Mouse (Mus musculus) thymus, adult 2 months (tissue): ENCODE results near the gene Tedc1. TPM values are rescaled to one million over a fixed set of nuclear protein-coding genes. Genes with fewer than 3 reads are reported as not detected.

Experiments
- DNase-seq: peaks from one replicate; pipeline ENCODE4 v3.0.0; 2021
- H3K27ac ChIP-seq: fragments of 200-500 bp; 2 replicates; pipeline ENCODE4 v1.5.1; 2012; ENCODE audit warnings: low read length, control low read depth; ENCODE audit not compliant: control insufficient read depth, insufficient read depth
- H3K27me3 ChIP-seq: fragments of 200-500 bp; 2 replicates; pipeline ENCODE4 v1.6.1; 2012; ENCODE audit warnings: mild to moderate bottlenecking, low read length, moderate library complexity, mixed read lengths; ENCODE audit not compliant: control insufficient read depth, insufficient read depth
- H3K36me3 ChIP-seq: fragments of 200-500 bp; 2 replicates; pipeline ENCODE4 v1.6.1; 2012; ENCODE audit warnings: mild to moderate bottlenecking, low read length, moderate library complexity; ENCODE audit not compliant: control insufficient read depth, insufficient read depth
- H3K4me1 ChIP-seq: fragments of 200-500 bp; replicated peaks from 2 replicates; pipeline ENCODE4 v1.6.1; 2012; ENCODE audit warnings: low read length; ENCODE audit not compliant: control insufficient read depth, insufficient read depth
- H3K4me3 ChIP-seq: fragments of 200-500 bp; 2 replicates; pipeline ENCODE4 v1.5.1; 2012; ENCODE audit warnings: mild to moderate bottlenecking, low read length, control low read depth, moderate library complexity; ENCODE audit not compliant: control insufficient read depth, insufficient read depth
- CTCF ChIP-seq: fragments of 200-500 bp; IDR thresholded peaks from 2 replicates; pipeline ENCODE4 v1.5.1; 2012; ENCODE audit warnings: mild to moderate bottlenecking, control low read depth, low read length, moderate library complexity, borderline replicate concordance; ENCODE audit not compliant: control insufficient read depth, poor library complexity, insufficient read depth; ENCODE audit errors: extremely low read depth
- POLR2A ChIP-seq: fragments of 200-500 bp; IDR thresholded peaks from 2 replicates; pipeline ENCODE4 v1.6.1; 2012; ENCODE audit warnings: mild to moderate bottlenecking, low read length, control low read depth, moderate library complexity; ENCODE audit not compliant: control insufficient read depth, poor library complexity, insufficient read depth; ENCODE audit errors: extremely low read depth
- WGBS: fragments of 180-500 bp; shearing (Covaris S2); methylation state at CpG from one replicate; pipeline ENCODE4 v1.1.7; 2018; 5-methylcytosine and 5-hydroxymethylcytosine counted together
- polyA plus RNA-seq: library from polyadenylated mRNA; depleted of rRNA; stranded (reverse); fragments of >200 nt; gene quantifications from 2 replicates; pipeline ENCODE4 v1.2.3, GENCODE M21; 2012

The Tedc1 gene
- polyA plus RNA-seq, 1 experiment: 96.2 TPM

GRCm38 (mm10) chr12:113184945-113185344 is 28.7 kb downstream of the Tedc1 start:
- no peak for DNase-seq
- 63% methylated on average over 5 of the region's 5 CpGs for WGBS

GRCm38 (mm10) chr12:113185442-113186291 is 29.4 kb downstream of the Tedc1 start, which contains the start of gene Tmem121:
TSS of gene Tmem121 (plus strand) at chr12:113185930.
- H3K4me1 ChIP-seq: peaks cover 35% of the 10 kb centered on the region
- DNase-seq: no peak
- H3K27ac ChIP-seq: no peak within 1 kb of the TSS; the same call in 1 of the 2 replicates
- TF ChIP-seq POLR2A (no peak), CTCF (no peak)
- H3K4me3 ChIP-seq: peak within 1 kb of the TSS; percentile 53
- H3K36me3 ChIP-seq: no peaks in the 10 kb centered on the region
- H3K27me3 ChIP-seq: no peaks in the 10 kb centered on the region
- 7% methylated on average over 62 of the region's 63 CpGs for WGBS

More at GRCm38 (mm10) chr12:113184945-113185344, 28.7 kb downstream of the Tedc1 start:
- H3K27ac ChIP-seq: no peak overlapping the region; the same call in 1 of the 2 replicates
- H3K4me3 ChIP-seq: no peak overlapping the region
- TF ChIP-seq CTCF (no peak), POLR2A (no peak)
- H3K27me3 ChIP-seq: no peaks in the 10 kb centered on the region
- H3K36me3 ChIP-seq: no peaks in the 10 kb centered on the region
- peaks cover 35% of the 10 kb centered on the region for H3K4me1 ChIP-seq

GRCm38 (mm10) chr12:113186326-113187010 is 30.2 kb downstream of the Tedc1 start:
- Histone ChIP-seq H3K4me3 (peak overlapping the region; percentile 53), H3K4me1 (peaks cover 35% of the 10 kb centered on the region), H3K27me3 (no peaks in the 10 kb centered on the region), H3K36me3 (no peaks in the 10 kb centered on the region), H3K27ac (no peak overlapping the region)
- 30% methylated on average over 12 of the region's 12 CpGs for WGBS
- TF ChIP-seq CTCF: no peak
- TF ChIP-seq POLR2A: no peak
- no peak for DNase-seq

- Histone ChIP-seq H3K4me1 (peaks cover 35% of the 10 kb centered on the region), H3K27ac (no peak overlapping the region), H3K27me3 (no peaks in the 10 kb centered on the region), H3K4me3 (no peak overlapping the region), H3K36me3 (no peaks in the 10 kb centered on the region)
- TF ChIP-seq CTCF (no peak), POLR2A (no peak)
- DNase-seq: no peak
- 15% methylated on average over 4 of the region's 4 CpGs for WGBS
Measured at GRCm38 (mm10) chr12:113187011-113187375, 30.8 kb downstream of the Tedc1 start.

- H3K4me1 ChIP-seq: peaks cover 35% of the 10 kb centered on the region
- peak; percentile 91 for DNase-seq
- H3K27me3 ChIP-seq: no peaks in the 10 kb centered on the region
- peak overlapping the region; percentile 21 for H3K4me3 ChIP-seq
- TF ChIP-seq CTCF (peak; percentile 93), POLR2A (no peak)
- 38% methylated on average over 56 of the region's 56 CpGs for WGBS
- H3K27ac ChIP-seq: no peak overlapping the region
- H3K36me3 ChIP-seq: no peaks in the 10 kb centered on the region
Measured at GRCm38 (mm10) chr12:113187584-113188295, 31.5 kb downstream of the Tedc1 start.
